Mouse (Mus musculus): ENCODE results near the gene Jund.

DNA sequence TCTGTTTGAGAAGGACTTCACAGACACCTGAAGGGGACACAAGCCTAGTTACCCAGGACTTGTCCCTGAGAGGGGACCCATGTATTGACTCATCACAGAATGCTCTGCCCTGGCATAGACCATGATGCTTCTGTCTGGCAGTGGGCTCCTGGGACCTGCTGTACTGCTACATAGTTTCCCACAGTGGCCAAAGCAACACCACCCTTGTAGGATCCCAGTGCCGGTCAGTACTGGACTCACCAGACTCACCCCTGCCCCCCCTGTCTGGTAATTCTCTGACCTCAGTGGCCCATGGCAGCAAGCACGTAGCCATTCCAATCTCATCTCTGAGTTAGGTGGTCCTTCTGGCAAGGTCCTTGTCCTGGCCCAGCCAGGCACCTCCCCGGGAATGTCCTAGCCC, 10.6 kb upstream of the Jund start:
- TF ChIP-seq CTCF (conservative IDR thresholded peaks at IDR 0.05; ENCODE audit: low read length) (no peak), NANOG (IDR thresholded peaks at IDR 0.05; ENCODE audit: borderline replicate concordance, low read length) (no peak), POU5F1 (IDR thresholded peaks at IDR 0.05; ENCODE audit: borderline replicate concordance, low read length) (no peak)

All from E14TG2a.4 (cell line).